Mouse (Mus musculus) spleen, postnatal 10 days (tissue): ENCODE data around the gene Gm5728.
"Not testable (repeated sequence)": the region's sequence is repeated elsewhere in the genome, so short reads cannot be mapped to it uniquely, and the experiment has no call there.

ENCODE experiments used
- DNase-seq, 2 experiments: peaks; one replicate each; pipeline ENCODE4 v3.0.0; 2021 to 2022; ENCODE audit warnings: low spot score in 2 of 2

The Gm5728 gene

GRCm38 (mm10) chr7:20375310-20375709, at the start of gene Gm5728:
Gm5728 (minus strand) TSS chr7:20375410.
- DNase-seq = not testable (repeated sequence)

GRCm38 (mm10) chr7:20417642-20418041, 42.4 kb upstream of the Gm5728 start, which contains the start of gene Vmn1r100:
Vmn1r100 (plus strand) TSS chr7:20417942.
- DNase-seq = not testable (repeated sequence)

- DNase-seq = not testable (repeated sequence)
Measured at GRCm38 (mm10) chr7:20333965-20334364, 41.2 kb downstream of the Gm5728 start, which contains the start of gene Gm4133. Gm4133 (minus strand) TSS chr7:20334065.
